In the genomic region with DNA sequence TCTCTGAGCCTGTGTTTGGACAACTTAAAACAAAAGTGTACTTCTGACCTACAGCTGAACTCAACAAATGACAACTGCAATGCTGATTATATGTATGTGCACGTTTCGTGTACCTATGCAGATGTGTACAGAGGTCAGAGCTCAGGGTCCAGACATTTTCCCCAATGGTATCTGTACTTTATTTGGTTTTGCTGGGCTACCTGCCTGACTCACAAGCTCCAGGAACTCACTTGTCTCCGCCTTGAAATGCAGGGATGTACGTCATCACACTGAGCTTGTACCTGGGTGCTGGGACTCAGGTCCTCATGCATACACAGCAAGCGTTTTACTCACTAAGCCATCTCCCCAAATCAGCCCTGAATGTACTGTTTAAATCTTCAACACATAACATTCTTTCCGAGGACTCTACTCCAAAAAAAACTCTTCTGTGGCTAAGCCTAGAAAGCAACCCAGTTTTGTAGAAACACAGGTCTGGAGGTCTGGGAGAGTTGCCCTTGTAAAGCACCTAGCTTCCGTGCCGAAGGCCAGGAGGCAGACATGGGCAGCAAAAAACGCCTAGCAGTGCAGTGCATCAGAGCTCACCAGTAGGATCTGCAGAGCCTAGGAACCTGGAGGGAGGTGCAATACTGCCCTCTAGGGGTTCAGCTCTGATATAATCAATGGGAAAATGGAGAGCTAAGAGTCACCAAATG, we compare ENCODE assay signal across 9 mouse cellular contexts. TPM values are rescaled to one million over a fixed set of nuclear protein-coding genes. Genes with fewer than 3 reads are reported as not detected.
DNase-seq lines count a peak whose midpoint lies in the region; ATAC-seq and TF ChIP-seq lines count a peak whose summit lies in the region.
"Had no signal": no experiment of that assay in that cellular context is flagged by ENCODE, and none has a peak within 500 bp of the region (broad histone marks: within the 10 kb centered on the region; RNA-seq: fewer than 3 reads in every experiment).

No protein-coding gene starts in this region.

- no peak overlapping the region for H3K9ac ChIP-seq in ES-E14 (ENCODE audit: insufficient read depth, low read depth, low read length, poor library complexity, severe bottlenecking)
- H3K9ac ChIP-seq in hindbrain, embryonic 13.5 days: no peak overlapping the region
- H3K9ac ChIP-seq in lung, embryonic 16.5 days (ENCODE audit: low read length): no peak overlapping the region
- H3K9ac ChIP-seq: liver, embryonic 15.5 days had no signal

- no peaks in the 10 kb centered on the region for H3K9me3 ChIP-seq in ES-E14 (ENCODE audit: control insufficient read depth, insufficient read depth, low read depth, low read length)
- H3K9me3 ChIP-seq in hindbrain, embryonic 13.5 days: no peaks in the 10 kb centered on the region
- H3K9me3 ChIP-seq in lung, embryonic 16.5 days (ENCODE audit: control insufficient read depth, low read length): no peaks in the 10 kb centered on the region
- H3K9me3 ChIP-seq: liver, embryonic 15.5 days had no signal

- H3K36me3 ChIP-seq in ES-E14 (ENCODE audit: control insufficient read depth, insufficient read depth, low read length, poor library complexity, severe bottlenecking): peaks cover 18% of the 10 kb centered on the region
- peaks cover 42% of the 10 kb centered on the region for H3K36me3 ChIP-seq in hindbrain, embryonic 13.5 days
- H3K36me3 ChIP-seq in lung, embryonic 16.5 days (ENCODE audit: control insufficient read depth, insufficient read depth, low read length): peaks cover 20% of the 10 kb centered on the region

- H3K4me3 ChIP-seq in ES-E14 (ENCODE audit: insufficient read depth in 1 of 2, low read depth in 1 of 2, low read length in 2 of 2, poor library complexity in 1 of 2, severe bottlenecking in 1 of 2): no peak overlapping the region
- no peak overlapping the region for H3K4me3 ChIP-seq in bone marrow macrophage, adult 2 months (ENCODE audit: insufficient read depth, low read length)
- H3K4me3 ChIP-seq in hindbrain, embryonic 13.5 days: no peak overlapping the region
- H3K4me3 ChIP-seq in lung, embryonic 16.5 days (ENCODE audit: low read length): no peak overlapping the region
- H3K4me3 ChIP-seq: liver, embryonic 15.5 days had no signal

- 0 out of 2 replicates have a peak, but pooled peaks have one; percentile 33 for ATAC-seq in erythroid progenitor cell, adult 5-6 weeks (replicated peaks; ENCODE audit: low FRiP score, poor library complexity, severe bottlenecking)
- ATAC-seq in hindbrain, embryonic 13.5 days (ENCODE audit: low FRiP score): peak; percentile 79
- ATAC-seq in lung, embryonic 16.5 days (ENCODE audit: low read depth): peak; percentile 61; the same call in 1 of the 2 replicates

- in situ Hi-C loops in ES-E14 (cut with MboI; ENCODE audit: low sequenced_read_pairs in 2 of 2, unreplicated experiment in 2 of 2): no loop called here

- TF ChIP-seq POLR2A in bone marrow macrophage, adult 2 months (IDR thresholded peaks at IDR 0.05; ENCODE audit: borderline replicate concordance, low read depth, low read length): no peak

- peak; percentile 30 for DNase-seq in ES-E14 (ENCODE audit: low read depth, low spot score)
- peak; percentile 73 for DNase-seq in layer of hippocampus, adult 9-11 months
- peak; percentile 88 for DNase-seq in retina, embryonic 14.5 days (ENCODE audit: low spot score)
- peak; percentile 26 for DNase-seq in yolk sac, embryonic 10.5 days (ENCODE audit: low spot score)

- WGBS in hindbrain, embryonic 13.5 days: 69% methylated on average over 9 of the region's 9 CpGs
- WGBS in lung, embryonic 16.5 days: 62% methylated on average over 9 of the region's 9 CpGs

- H3K4me1 ChIP-seq in ES-E14 (ENCODE audit: control insufficient read depth in 2 of 2, insufficient read depth in 2 of 2, low read length in 2 of 2, poor library complexity in 1 of 2): no peaks in the 10 kb centered on the region; a peak in 1 of 4 replicates
- H3K4me1 ChIP-seq in bone marrow macrophage, adult 2 months (ENCODE audit: control insufficient read depth, insufficient read depth, low read length): no peaks in the 10 kb centered on the region
- H3K4me1 ChIP-seq in hindbrain, embryonic 13.5 days (replicated peaks): peaks cover 4% of the 10 kb centered on the region; the same call in 1 of the 2 replicates
- H3K4me1 ChIP-seq in lung, embryonic 16.5 days (replicated peaks; ENCODE audit: control insufficient read depth, insufficient read depth, low read length): no peaks in the 10 kb centered on the region
- H3K4me1 ChIP-seq: liver, embryonic 15.5 days had no signal

- H3K27ac ChIP-seq in ES-E14 (ENCODE audit: insufficient read depth, low read depth, low read length, poor library complexity, severe bottlenecking): no peak overlapping the region
- no peak overlapping the region for H3K27ac ChIP-seq in bone marrow macrophage, adult 2 months (ENCODE audit: insufficient read depth, low read depth, low read length)
- no peak overlapping the region for H3K27ac ChIP-seq in hindbrain, embryonic 13.5 days
- H3K27ac ChIP-seq in lung, embryonic 16.5 days (ENCODE audit: low read length): no peak overlapping the region
- H3K27ac ChIP-seq: liver, embryonic 15.5 days had no signal

- H3K27me3 ChIP-seq in hindbrain, embryonic 13.5 days: no peaks in the 10 kb centered on the region
- H3K27me3 ChIP-seq in lung, embryonic 16.5 days (ENCODE audit: control insufficient read depth, insufficient read depth, low read depth, low read length): no peaks in the 10 kb centered on the region
- H3K27me3 ChIP-seq: liver, embryonic 15.5 days had no signal

- TF ChIP-seq CTCF in bone marrow macrophage, adult 2 months (IDR thresholded peaks at IDR 0.05; ENCODE audit: low read depth, low read length): peak; percentile 72

- no peak overlapping the region for H3K4me2 ChIP-seq in hindbrain, embryonic 13.5 days
- H3K4me2 ChIP-seq in lung, embryonic 16.5 days (ENCODE audit: low read depth, low read length): no peak overlapping the region
- H3K4me2 ChIP-seq: liver, embryonic 15.5 days had no signal

TF ChIP-seq in ES-E14, 5 proteins besides CTCF, POLR2A, EP300 and RAD21:
- TF ChIP-seq MAFK (IDR thresholded peaks at IDR 0.05; ENCODE audit: insufficient read depth, low read depth, low read length) (no peak), ZC3H11A (IDR thresholded peaks at IDR 0.05; ENCODE audit: borderline replicate concordance, low read depth, low read length) (no peak), CHD2 (IDR thresholded peaks at IDR 0.05; ENCODE audit: low read depth, low read length) (no peak), HCFC1 (IDR thresholded peaks at IDR 0.05; ENCODE audit: borderline replicate concordance, insufficient read depth, low read length) (no peak), ZNF384 (IDR thresholded peaks at IDR 0.05; ENCODE audit: low read depth, low read length) (no peak)

RNA-seq across cellular contexts. Expression of a gene that starts 54.4 kb away (rescaled TPM):
- 23.9 and 35.3 TPM in 2 replicates for total RNA-seq in ES-E14 (2012; rRNA removed)
- 14.6 and 21.1 TPM in 2 replicates for polyA plus RNA-seq in bone marrow macrophage, adult 2 months (2012; ENCODE audit: insufficient read depth, insufficient read length, missing spikeins)
- total RNA-seq in erythroid progenitor cell, adult 5-6 weeks (2015; ENCODE audit: low replicate concordance): 43.2 and 52.3 TPM in 2 replicates
- 111 and 172 TPM in 2 replicates for total RNA-seq in erythroid progenitor cell, adult 5-6 weeks (2017; ENCODE audit: low replicate concordance)
- polyA plus RNA-seq in hindbrain, embryonic 13.5 days (2015; fragmentation: Nextera tagmentation; extraction: Ambion mirVana): 10.7 and 12.5 TPM in 2 replicates
- polyA plus RNA-seq in lung, embryonic 16.5 days (2015; fragmentation: Nextera tagmentation; extraction: Ambion mirVana): 16.2 and 21.9 TPM in 2 replicates

Comparison
In these comparisons a context has a peak if more than half of its experiments do, and no peak if none do; other contexts are left out.
1. DNase-seq: peak in every context shown above with its lines; median percentile 88 in retina, embryonic 14.5 days; 73 in layer of hippocampus, adult 9-11 months; 30 in ES-E14; 26 in yolk sac, embryonic 10.5 days.